Mouse (Mus musculus) neural tube, embryonic 13.5 days (tissue): Measurements from ENCODE around the gene Rybp. TPM values are rescaled to one million over a fixed set of nuclear protein-coding genes. Genes with fewer than 3 reads are reported as not detected.

ENCODE experiments used
- ATAC-seq: fragments of 200-750 bp; cut with Nextera tagmentation; 2 replicates; pipeline ENCODE4 v1.8.0; 2017; ENCODE audit warnings: low read depth, mild to moderate bottlenecking, moderate TSS enrichment, moderate library complexity
- H3K27ac ChIP-seq: fragments of 300-500 bp; sonication (generic); replicated peaks from 2 replicates; pipeline ENCODE4 v1.5.1; 2015; ENCODE audit warnings: moderate library complexity, mild to moderate bottlenecking, inconsistent platforms
- H3K27me3 ChIP-seq: fragments of 300-500 bp; sonication (generic); 2 replicates; pipeline ENCODE4 v1.6.1; 2015; ENCODE audit warnings: mild to moderate bottlenecking, inconsistent platforms
- H3K36me3 ChIP-seq: fragments of 300-500 bp; sonication (generic); 2 replicates; pipeline ENCODE4 v1.6.1; 2015; ENCODE audit warnings: mild to moderate bottlenecking, inconsistent platforms
- H3K4me1 ChIP-seq: fragments of 300-500 bp; sonication (generic); replicated peaks from 2 replicates; pipeline ENCODE4 v1.6.1; 2015; ENCODE audit warnings: inconsistent platforms
- H3K4me2 ChIP-seq: fragments of 300-500 bp; sonication (generic); 2 replicates; pipeline ENCODE4 v1.6.1; 2015; ENCODE audit warnings: inconsistent platforms, mild to moderate bottlenecking, moderate library complexity
- H3K4me3 ChIP-seq: fragments of 300-500 bp; sonication (generic); 2 replicates; pipeline ENCODE4 v1.5.1; 2015; ENCODE audit warnings: mild to moderate bottlenecking, inconsistent platforms
- H3K9ac ChIP-seq: fragments of 300-500 bp; sonication (generic); 2 replicates; pipeline ENCODE4 v1.6.1; 2015; ENCODE audit warnings: moderate library complexity, mild to moderate bottlenecking, inconsistent platforms
- H3K9me3 ChIP-seq: fragments of 300-500 bp; sonication (generic); 2 replicates; pipeline ENCODE4 v1.6.1; 2016; ENCODE audit warnings: inconsistent platforms
- WGBS: fragments of 180-500 bp; shearing (Covaris S2); methylation state at CpG from one replicate; pipeline ENCODE4 v1.1.7; 2015; 5-methylcytosine and 5-hydroxymethylcytosine counted together
- polyA plus RNA-seq: library from polyadenylated mRNA; unstranded; fragments of >200 nt; fragmentation: Nextera tagmentation; extraction: Ambion mirVana; gene quantifications from 2 replicates; pipeline ENCODE4 v1.2.1, GENCODE M21; 2015

Gene Rybp
- polyA plus RNA-seq, 1 experiment from 2014 or later, result 17.5 TPM

GRCm38 (mm10) chr6:100285985-100286572 is 1.2 kb downstream of the Rybp start:
- Histone ChIP-seq H3K4me2 (peak overlapping the region; percentile 84), H3K4me1 (peaks cover 44% of the 10 kb centered on the region), H3K4me3 (peak overlapping the region; percentile 71), H3K9ac (peak overlapping the region; percentile 89), H3K36me3 (no peaks in the 10 kb centered on the region), H3K27ac (peak overlapping the region; percentile 98), H3K9me3 (no peaks in the 10 kb centered on the region), H3K27me3 (peaks cover 27% of the 10 kb centered on the region)
- WGBS, result under 1% methylated on average over 18 of the region's 18 CpGs
- ATAC-seq, result no peak

DNA sequence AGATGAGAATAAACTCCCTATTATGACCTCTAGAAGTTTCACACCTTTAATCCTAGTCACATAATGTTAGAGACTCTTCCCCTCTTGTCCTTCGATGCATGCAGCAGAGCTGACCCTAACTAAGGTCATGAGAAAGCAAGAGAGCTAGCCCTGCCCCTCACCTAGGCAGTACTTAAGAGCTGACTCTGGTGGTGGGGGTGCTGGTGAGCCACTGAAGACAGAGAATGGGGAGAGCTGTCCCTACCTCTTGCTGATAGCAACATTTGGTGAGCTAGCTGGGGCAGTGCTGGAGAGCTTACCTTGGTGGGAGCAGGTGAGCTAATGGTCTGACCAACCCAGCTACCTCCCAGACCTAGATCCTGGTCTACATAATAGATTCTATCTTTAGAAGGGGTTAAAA is 8.4 kb downstream of the Rybp start:
- H3K4me3 ChIP-seq, result no peak overlapping the region
- no peaks in the 10 kb centered on the region for H3K27me3 ChIP-seq
- no peaks in the 10 kb centered on the region for H3K9me3 ChIP-seq
- no peak overlapping the region for H3K9ac ChIP-seq
- H3K4me1 ChIP-seq, result peaks cover 41% of the 10 kb centered on the region
- H3K27ac ChIP-seq, result no peak overlapping the region
- ATAC-seq, result no peak
- WGBS, result 100% methylated on average over 1 of the region's 1 CpGs
- H3K4me2 ChIP-seq, result no peak overlapping the region
- H3K36me3 ChIP-seq, result no peaks in the 10 kb centered on the region

DNA sequence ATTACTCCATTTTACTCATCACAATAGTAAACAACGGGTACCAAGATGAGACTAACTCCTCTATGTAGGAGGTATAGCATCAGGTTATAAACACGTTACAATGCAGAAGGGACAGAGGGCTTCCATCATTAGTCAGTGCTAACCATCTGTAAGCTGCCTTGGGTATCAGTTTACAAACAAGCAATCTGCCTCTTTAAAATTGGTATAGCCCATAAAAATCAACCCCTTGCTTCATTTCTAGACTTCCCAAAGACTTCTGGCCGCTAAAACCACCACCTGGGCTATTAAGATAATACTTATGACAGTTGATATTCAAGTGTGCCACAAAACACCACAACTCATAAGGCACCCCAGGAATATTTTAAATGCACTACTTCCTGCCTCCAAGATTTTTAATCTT is 10.9 kb downstream of the Rybp start:
- Histone ChIP-seq H3K27me3 (no peaks in the 10 kb centered on the region), H3K4me3 (no peak overlapping the region), H3K4me2 (no peak overlapping the region), H3K9ac (no peak overlapping the region), H3K4me1 (peaks cover 39% of the 10 kb centered on the region), H3K36me3 (no peaks in the 10 kb centered on the region), H3K9me3 (no peaks in the 10 kb centered on the region), H3K27ac (no peak overlapping the region)
- 85% methylated on average over 3 of the region's 3 CpGs for WGBS
- ATAC-seq, result no peak

DNA sequence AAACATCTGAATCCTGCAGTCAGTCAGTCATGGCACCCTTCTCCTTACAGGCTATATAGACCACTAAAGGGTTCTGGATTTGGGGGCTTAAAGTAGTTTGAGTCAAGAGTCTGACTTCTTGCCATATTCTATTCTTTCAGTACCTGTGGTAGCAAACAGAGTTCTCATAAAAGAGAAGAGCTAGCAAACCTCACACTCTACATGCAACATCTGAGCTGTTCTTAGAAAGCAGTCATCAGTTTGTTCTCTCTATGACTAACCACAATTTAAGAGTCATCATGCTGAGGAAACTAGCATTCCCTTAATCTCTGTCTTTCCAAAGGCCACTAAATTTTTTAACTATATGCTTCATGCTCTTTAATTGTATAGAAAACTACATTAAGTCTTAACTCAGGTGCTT is 11.6 kb downstream of the Rybp start:
- Histone ChIP-seq H3K27ac (no peak overlapping the region), H3K4me1 (peaks cover 35% of the 10 kb centered on the region), H3K4me3 (no peak overlapping the region), H3K4me2 (no peak overlapping the region), H3K9me3 (no peaks in the 10 kb centered on the region), H3K9ac (no peak overlapping the region), H3K27me3 (no peaks in the 10 kb centered on the region), H3K36me3 (no peaks in the 10 kb centered on the region)
- no peak for ATAC-seq

DNA sequence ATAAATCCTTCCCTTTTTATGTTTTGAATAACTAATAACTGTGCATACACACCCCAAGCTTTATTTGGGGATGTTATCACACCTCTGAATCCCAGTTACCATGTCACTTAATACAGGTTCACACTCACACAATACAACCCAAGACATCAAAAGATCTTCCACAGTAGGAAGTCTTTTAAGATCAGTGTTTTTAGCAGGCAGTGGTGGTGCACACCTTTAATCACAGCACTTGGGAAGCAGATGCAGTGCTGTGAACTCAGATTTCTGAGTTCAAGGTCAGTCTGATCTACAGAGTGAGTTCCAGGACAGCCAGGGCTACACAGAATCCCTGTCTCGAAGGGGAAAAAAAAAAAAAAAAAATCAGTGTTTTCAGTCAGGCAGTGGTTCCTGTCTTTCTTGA is 13.7 kb downstream of the Rybp start:
- WGBS, result 68% methylated on average over 1 of the region's 1 CpGs
- H3K27me3 ChIP-seq, result no peaks in the 10 kb centered on the region
- no peak overlapping the region for H3K4me2 ChIP-seq
- H3K27ac ChIP-seq, result no peak overlapping the region
- no peaks in the 10 kb centered on the region for H3K36me3 ChIP-seq
- H3K9me3 ChIP-seq, result no peaks in the 10 kb centered on the region
- no peak for ATAC-seq
- peaks cover 22% of the 10 kb centered on the region for H3K4me1 ChIP-seq
- H3K9ac ChIP-seq, result no peak overlapping the region
- no peak overlapping the region for H3K4me3 ChIP-seq

- H3K36me3 ChIP-seq, result no peaks in the 10 kb centered on the region
- H3K4me1 ChIP-seq, result peaks cover 10% of the 10 kb centered on the region
- WGBS, result 90% methylated on average over 3 of the region's 3 CpGs
- no peak overlapping the region for H3K4me3 ChIP-seq
- H3K9me3 ChIP-seq, result no peaks in the 10 kb centered on the region
- H3K27me3 ChIP-seq, result no peaks in the 10 kb centered on the region
- H3K4me2 ChIP-seq, result no peak overlapping the region
- no peak for ATAC-seq
- no peak overlapping the region for H3K9ac ChIP-seq
- no peak overlapping the region for H3K27ac ChIP-seq
These were observed 15.3 kb downstream of the Rybp start for GRCm38 (mm10) chr6:100271992-100272391.

DNA sequence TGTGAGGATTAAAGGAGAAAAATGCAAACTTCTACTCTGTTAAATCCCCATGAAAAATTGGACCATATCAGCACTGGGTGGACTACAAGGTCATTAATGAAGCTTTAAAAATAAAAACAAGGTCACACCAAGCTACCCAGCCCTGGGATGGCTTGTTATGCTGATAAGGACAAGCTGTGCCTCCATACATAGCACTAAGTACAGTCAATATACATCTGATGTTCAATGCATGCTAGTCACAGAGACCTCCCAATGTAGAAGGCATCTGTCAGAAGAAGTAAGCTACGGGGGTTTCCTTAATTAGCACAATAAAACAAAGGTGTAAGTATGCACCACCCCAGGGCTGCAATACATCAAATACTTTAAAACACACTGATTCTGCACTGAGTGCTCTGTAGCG is 16.5 kb downstream of the Rybp start:
- Histone ChIP-seq H3K9ac (no peak overlapping the region), H3K4me1 (0 out of 2 replicates have a peak, but pooled peaks cover 6% of the 10 kb centered on the region), H3K9me3 (no peaks in the 10 kb centered on the region), H3K27me3 (no peaks in the 10 kb centered on the region), H3K4me3 (no peak overlapping the region), H3K27ac (no peak overlapping the region), H3K36me3 (no peaks in the 10 kb centered on the region), H3K4me2 (no peak overlapping the region)
- 71% methylated on average over 2 of the region's 2 CpGs for WGBS
- ATAC-seq, result no peak

DNA sequence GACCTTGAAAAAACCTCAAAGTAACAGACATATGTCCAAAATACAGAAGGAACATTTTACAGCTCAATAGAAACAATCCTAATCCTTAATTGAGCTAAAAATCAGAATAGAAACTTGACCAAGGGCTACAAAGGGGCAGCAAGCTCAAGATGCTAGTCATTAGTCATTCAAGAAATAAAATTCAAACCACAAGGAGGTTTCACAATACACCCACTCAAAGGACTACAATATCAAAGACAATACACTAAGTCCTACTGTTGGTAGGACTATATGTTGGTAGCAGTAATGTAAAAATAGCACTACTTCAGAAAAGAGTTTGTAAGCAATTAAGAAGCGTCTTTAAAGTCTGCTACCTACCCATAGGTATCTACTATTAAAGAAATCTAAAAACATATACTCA is 27.7 kb downstream of the Rybp start:
- H3K4me3 ChIP-seq, result no peak overlapping the region
- H3K4me2 ChIP-seq, result no peak overlapping the region
- H3K36me3 ChIP-seq, result no peaks in the 10 kb centered on the region
- WGBS, result 90% methylated on average over 1 of the region's 1 CpGs
- peaks cover 16% of the 10 kb centered on the region for H3K4me1 ChIP-seq
- H3K27ac ChIP-seq, result no peak overlapping the region
- no peaks in the 10 kb centered on the region for H3K9me3 ChIP-seq
- ATAC-seq, result no peak
- no peak overlapping the region for H3K9ac ChIP-seq
- H3K27me3 ChIP-seq, result no peaks in the 10 kb centered on the region

DNA sequence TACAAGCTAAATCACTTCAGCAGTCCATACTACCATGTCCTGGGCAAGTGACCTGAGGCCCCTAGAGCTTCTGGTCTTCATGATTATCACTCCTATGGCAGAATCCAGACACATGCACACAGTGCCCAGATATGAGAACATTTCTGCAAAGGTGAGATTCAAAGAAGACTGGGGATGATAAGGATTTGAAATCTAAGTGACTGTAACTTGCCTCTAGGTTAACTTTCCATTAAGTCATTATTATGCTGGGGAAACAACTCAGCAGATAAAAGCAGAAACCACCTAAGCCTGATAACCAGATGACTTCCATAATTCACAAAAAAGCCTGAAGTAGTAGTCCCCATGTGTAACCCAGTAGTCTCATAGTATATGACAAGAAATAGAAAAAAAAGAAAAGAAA is 29.0 kb downstream of the Rybp start:
- no peaks in the 10 kb centered on the region for H3K36me3 ChIP-seq
- no peak overlapping the region for H3K9ac ChIP-seq
- no peaks in the 10 kb centered on the region for H3K27me3 ChIP-seq
- ATAC-seq, result no peak
- no peak overlapping the region for H3K4me2 ChIP-seq
- no peak overlapping the region for H3K27ac ChIP-seq
- H3K9me3 ChIP-seq, result no peaks in the 10 kb centered on the region
- no peak overlapping the region for H3K4me3 ChIP-seq
- peaks cover 22% of the 10 kb centered on the region for H3K4me1 ChIP-seq

GRCm38 (mm10) chr6:100255411-100255810 is 31.9 kb downstream of the Rybp start:
- Histone ChIP-seq H3K4me3 (no peak overlapping the region), H3K27me3 (no peaks in the 10 kb centered on the region), H3K4me1 (peaks cover 31% of the 10 kb centered on the region), H3K9ac (no peak overlapping the region), H3K9me3 (no peaks in the 10 kb centered on the region), H3K4me2 (no peak overlapping the region), H3K36me3 (no peaks in the 10 kb centered on the region), H3K27ac (no peak overlapping the region)
- ATAC-seq, result no peak
- 38% methylated on average over 1 of the region's 1 CpGs for whole genome bisulfite sequencing

DNA sequence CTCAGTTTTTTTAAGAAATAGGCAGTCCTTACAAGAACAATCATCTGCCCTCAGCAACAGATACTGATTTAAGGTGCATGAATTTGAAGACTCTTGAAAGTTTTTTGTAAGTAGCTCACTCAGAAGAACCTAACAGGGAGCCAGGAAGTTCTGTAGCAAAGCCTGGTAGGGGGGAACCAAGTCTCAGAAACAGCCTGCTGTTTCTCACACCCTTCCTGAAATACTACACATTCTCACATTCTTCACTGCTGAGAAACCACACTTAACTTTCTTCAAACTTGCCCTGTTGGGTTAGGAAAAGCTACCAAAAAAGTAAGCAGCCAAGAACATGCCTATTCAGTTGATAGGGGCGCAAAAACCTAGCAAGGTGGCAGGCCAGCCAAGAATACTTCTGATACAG is 32.6 kb downstream of the Rybp start:
- H3K36me3 ChIP-seq, result no peaks in the 10 kb centered on the region
- 78% methylated on average over 1 of the region's 1 CpGs for WGBS
- no peak for ATAC-seq
- H3K4me3 ChIP-seq, result no peak overlapping the region
- H3K4me2 ChIP-seq, result no peak overlapping the region
- no peak overlapping the region for H3K9ac ChIP-seq
- no peaks in the 10 kb centered on the region for H3K27me3 ChIP-seq
- H3K4me1 ChIP-seq, result peaks cover 34% of the 10 kb centered on the region
- H3K27ac ChIP-seq, result no peak overlapping the region
- no peaks in the 10 kb centered on the region for H3K9me3 ChIP-seq

DNA sequence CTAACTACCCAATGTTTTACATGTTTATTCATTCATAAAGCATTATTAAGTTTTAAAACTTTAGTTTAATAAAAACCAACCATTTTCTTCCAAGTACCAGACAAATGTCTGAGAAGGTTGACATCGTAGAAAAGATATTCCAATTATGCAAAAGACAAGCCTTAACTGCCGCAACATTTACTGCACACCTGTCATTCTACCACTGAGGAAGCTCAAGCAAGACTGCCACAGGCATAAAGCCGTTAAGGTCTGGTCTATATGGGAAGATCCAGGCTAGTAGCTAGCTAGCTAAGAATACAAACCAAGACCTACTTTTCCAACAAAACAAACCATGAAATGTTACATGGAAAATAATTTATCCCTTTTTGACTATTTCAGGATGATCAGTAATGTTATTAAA is 42.8 kb downstream of the Rybp start:
- 69% methylated on average over 3 of the region's 3 CpGs for WGBS
- Histone ChIP-seq H3K36me3 (no peaks in the 10 kb centered on the region), H3K27me3 (no peaks in the 10 kb centered on the region), H3K27ac (no peak overlapping the region), H3K4me2 (no peak overlapping the region), H3K4me3 (no peak overlapping the region), H3K4me1 (peaks cover 5% of the 10 kb centered on the region; the same call in 1 of the 2 replicates), H3K9ac (no peak overlapping the region), H3K9me3 (no peaks in the 10 kb centered on the region)
- no peak for ATAC-seq

DNA sequence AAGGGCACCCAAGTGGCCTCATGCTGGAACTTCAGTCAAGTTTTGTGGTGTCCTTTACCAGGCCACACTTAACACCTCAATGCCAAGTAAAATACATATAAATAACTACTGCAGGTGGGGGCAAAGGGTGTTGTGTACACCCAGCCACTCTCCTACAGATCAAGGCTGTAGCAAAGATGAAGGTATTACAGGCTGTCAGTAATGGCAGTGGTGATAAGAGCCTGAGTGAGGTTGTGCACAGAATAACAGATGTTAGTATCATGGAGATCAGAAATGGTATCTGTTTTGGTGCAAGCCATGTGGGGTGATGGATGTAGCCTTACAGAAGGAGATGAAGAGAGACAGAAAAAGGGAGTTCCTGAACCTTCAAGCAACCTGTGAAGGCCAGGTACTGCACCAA is 52.2 kb downstream of the Rybp start:
- Histone ChIP-seq H3K4me1 (peaks cover 42% of the 10 kb centered on the region), H3K27ac (no peak overlapping the region), H3K27me3 (no peaks in the 10 kb centered on the region), H3K36me3 (no peaks in the 10 kb centered on the region), H3K4me3 (no peak overlapping the region), H3K9me3 (no peaks in the 10 kb centered on the region), H3K4me2 (no peak overlapping the region), H3K9ac (no peak overlapping the region)
- ATAC-seq, result no peak
